Mouse (Mus musculus): Measurements from ENCODE around the gene Olfr1222. TPM values are rescaled to one million over a fixed set of nuclear protein-coding genes. Genes with fewer than 3 reads are reported as not detected.
"Not testable (repeated sequence)": the region's sequence is repeated elsewhere in the genome, so short reads cannot be mapped to it uniquely, and the experiment has no call there.

Gene Olfr1222
- polyA plus RNA-seq (2012; rRNA removed): not detected in 2 replicates

- Histone ChIP-seq H3K4me1 (replicated peaks; ENCODE audit: control insufficient read depth, insufficient read depth, low read length) (no peaks in the 10 kb centered on the region), H3K4me3 (ENCODE audit: control insufficient read depth, insufficient read depth, low read length) (no peak within 1 kb of the TSS), H3K27me3 (ENCODE audit: control insufficient read depth, insufficient read depth, low read length) (no peaks in the 10 kb centered on the region), H3K36me3 (ENCODE audit: control insufficient read depth, insufficient read depth, low read length) (no peaks in the 10 kb centered on the region), H3K27ac (ENCODE audit: control insufficient read depth, insufficient read depth, low read length) (no peak within 1 kb of the TSS)
- DNase-seq: no peak
- WGBS: 89% methylated on average over 3 of the region's 3 CpGs
- no peak for TF ChIP-seq POLR2A (IDR thresholded peaks at IDR 0.05; ENCODE audit: control insufficient read depth, extremely low read depth, insufficient read depth, low read length, poor library complexity)
- TF ChIP-seq CTCF (IDR thresholded peaks at IDR 0.05; ENCODE audit: borderline replicate concordance, control insufficient read depth, extremely low read depth, insufficient read depth, low read length, poor library complexity): no peak
Observed at GRCm38 (mm10) chr2:89132954-89133353, at the start of gene Olfr1222. Olfr1222 (minus strand) TSS chr2:89133054.

DNA sequence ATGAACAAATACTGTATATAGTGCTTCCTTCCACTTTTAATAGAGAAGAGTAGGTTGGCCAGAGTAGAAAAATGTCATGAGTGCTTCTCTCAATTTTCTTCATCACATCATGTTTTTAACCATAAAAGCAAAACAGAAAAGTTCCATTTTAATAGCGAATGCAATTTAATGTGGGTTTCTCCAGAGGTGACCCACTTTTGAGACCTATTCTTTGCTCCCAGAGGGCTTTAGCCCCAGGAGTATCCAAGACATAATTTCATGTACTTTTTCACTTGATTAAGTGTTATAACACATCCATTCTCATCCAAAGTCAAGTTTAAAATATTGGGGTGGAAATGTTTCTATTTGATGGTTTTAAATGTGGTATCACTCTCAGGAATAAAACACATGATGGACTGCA lies 41.7 kb upstream of the Olfr1222 start, which contains the start of gene Olfr1225:
Olfr1225 (minus strand) TSS at position 101 of the 400 bp plus-strand sequence.
- Histone ChIP-seq H3K36me3 (ENCODE audit: control insufficient read depth, insufficient read depth, low read length) (no peaks in the 10 kb centered on the region), H3K4me1 (replicated peaks; ENCODE audit: control insufficient read depth, insufficient read depth, low read length) (no peaks in the 10 kb centered on the region), H3K27ac (ENCODE audit: control insufficient read depth, insufficient read depth, low read length) (no peak within 1 kb of the TSS), H3K27me3 (ENCODE audit: control insufficient read depth, insufficient read depth, low read length) (no peaks in the 10 kb centered on the region), H3K4me3 (ENCODE audit: control insufficient read depth, insufficient read depth, low read length) (no peak within 1 kb of the TSS)
- DNase-seq: no peak
- 90% methylated on average over 1 of the region's 1 CpGs for WGBS
- no peak for TF ChIP-seq CTCF (IDR thresholded peaks at IDR 0.05; ENCODE audit: borderline replicate concordance, control insufficient read depth, extremely low read depth, insufficient read depth, low read length, poor library complexity)
- no peak for TF ChIP-seq POLR2A (IDR thresholded peaks at IDR 0.05; ENCODE audit: control insufficient read depth, extremely low read depth, insufficient read depth, low read length, poor library complexity)

GRCm38 (mm10) chr2:89164711-89165110 lies 31.9 kb upstream of the Olfr1222 start:
- 91% methylated on average over 4 of the region's 4 CpGs for WGBS
- DNase-seq: not testable (repeated sequence)

DNA sequence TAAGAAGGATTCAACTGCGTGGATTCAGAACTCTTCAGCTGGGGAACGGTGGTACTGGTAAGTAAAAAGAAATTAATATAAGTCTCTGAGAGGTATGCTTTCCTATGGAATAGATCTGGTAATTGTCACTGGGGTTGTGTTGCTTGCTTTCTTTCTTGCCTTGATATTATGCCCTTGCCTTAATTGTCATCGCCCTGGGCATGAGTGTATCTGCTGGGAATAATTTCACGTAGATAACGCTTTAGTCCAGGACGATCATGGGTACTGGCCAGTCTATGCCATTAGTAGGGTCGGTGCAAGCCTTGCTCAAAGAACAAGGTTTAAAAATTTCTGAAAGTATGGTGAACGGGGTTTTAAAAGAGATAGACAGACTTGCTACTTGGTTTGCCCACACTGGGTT lies 31.1 kb upstream of the Olfr1222 start, which contains the start of gene Olfr1224-ps1:
Olfr1224-ps1 (minus strand) TSS at position 101 of the 400 bp plus-strand sequence.
- WGBS: 96% methylated on average over 8 of the region's 8 CpGs
- not testable (repeated sequence) for H3K27ac ChIP-seq (ENCODE audit: control insufficient read depth, insufficient read depth, low read length); H3K4me1 ChIP-seq (replicated peaks; ENCODE audit: control insufficient read depth, insufficient read depth, low read length); DNase-seq; H3K4me3 ChIP-seq (ENCODE audit: control insufficient read depth, insufficient read depth, low read length); H3K36me3 ChIP-seq (ENCODE audit: control insufficient read depth, insufficient read depth, low read length); H3K27me3 ChIP-seq (ENCODE audit: control insufficient read depth, insufficient read depth, low read length)

More at GRCm38 (mm10) chr2:89164711-89165110, 31.9 kb upstream of the Olfr1222 start:
- H3K27me3 ChIP-seq (ENCODE audit: control insufficient read depth, insufficient read depth, low read length); H3K4me3 ChIP-seq (ENCODE audit: control insufficient read depth, insufficient read depth, low read length); H3K36me3 ChIP-seq (ENCODE audit: control insufficient read depth, insufficient read depth, low read length); H3K27ac ChIP-seq (ENCODE audit: control insufficient read depth, insufficient read depth, low read length); H3K4me1 ChIP-seq (replicated peaks; ENCODE audit: control insufficient read depth, insufficient read depth, low read length): not testable (repeated sequence)

GRCm38 (mm10) chr2:89151460-89151859 lies 18.6 kb upstream of the Olfr1222 start, which contains the start of gene Olfr1223:
Olfr1223 (minus strand) TSS chr2:89151560.
- H3K27me3 ChIP-seq (ENCODE audit: control insufficient read depth, insufficient read depth, low read length): no peaks in the 10 kb centered on the region
- no peak within 1 kb of the TSS for H3K27ac ChIP-seq (ENCODE audit: control insufficient read depth, insufficient read depth, low read length)
- no peak within 1 kb of the TSS for H3K4me3 ChIP-seq (ENCODE audit: control insufficient read depth, insufficient read depth, low read length)
- H3K36me3 ChIP-seq (ENCODE audit: control insufficient read depth, insufficient read depth, low read length): no peaks in the 10 kb centered on the region
- no peaks in the 10 kb centered on the region for H3K4me1 ChIP-seq (replicated peaks; ENCODE audit: control insufficient read depth, insufficient read depth, low read length)
- TF ChIP-seq CTCF (IDR thresholded peaks at IDR 0.05; ENCODE audit: borderline replicate concordance, control insufficient read depth, extremely low read depth, insufficient read depth, low read length, poor library complexity) (no peak), POLR2A (IDR thresholded peaks at IDR 0.05; ENCODE audit: control insufficient read depth, extremely low read depth, insufficient read depth, low read length, poor library complexity) (no peak)
- 71% methylated on average over 1 of the region's 1 CpGs for WGBS
- DNase-seq: no peak

DNA sequence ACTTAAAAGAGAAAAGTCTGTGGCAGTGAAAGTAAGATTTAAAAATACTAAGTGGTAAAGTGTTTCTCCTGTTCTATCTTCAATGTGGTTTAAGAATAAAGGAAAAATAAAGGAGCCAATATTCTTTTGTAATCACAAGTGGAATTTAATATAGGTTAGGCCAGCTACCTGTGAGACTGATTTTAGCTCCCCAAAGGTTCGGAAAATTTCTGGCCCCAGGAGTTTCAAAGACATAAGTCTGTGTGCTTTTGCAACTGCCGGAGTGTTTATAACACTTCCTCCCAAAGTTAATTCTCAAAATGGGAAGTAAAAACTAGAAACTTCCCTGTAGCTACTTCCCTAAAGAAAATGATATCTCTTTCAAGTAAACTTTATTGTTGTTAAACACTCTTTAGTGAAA lies 15.7 kb downstream of the Olfr1222 start, which contains the start of gene Olfr1221:
Olfr1221 (minus strand) TSS at position 101 of the 400 bp plus-strand sequence.
- Histone ChIP-seq H3K27ac (ENCODE audit: control insufficient read depth, insufficient read depth, low read length) (no peak within 1 kb of the TSS), H3K36me3 (ENCODE audit: control insufficient read depth, insufficient read depth, low read length) (no peaks in the 10 kb centered on the region), H3K4me1 (replicated peaks; ENCODE audit: control insufficient read depth, insufficient read depth, low read length) (no peaks in the 10 kb centered on the region), H3K27me3 (ENCODE audit: control insufficient read depth, insufficient read depth, low read length) (no peaks in the 10 kb centered on the region), H3K4me3 (ENCODE audit: control insufficient read depth, insufficient read depth, low read length) (no peak within 1 kb of the TSS)
- no peak for DNase-seq
- WGBS: 17% methylated on average over 2 of the region's 2 CpGs
- TF ChIP-seq CTCF (IDR thresholded peaks at IDR 0.05; ENCODE audit: borderline replicate concordance, control insufficient read depth, extremely low read depth, insufficient read depth, low read length, poor library complexity) (no peak), POLR2A (IDR thresholded peaks at IDR 0.05; ENCODE audit: control insufficient read depth, extremely low read depth, insufficient read depth, low read length, poor library complexity) (no peak)

DNA sequence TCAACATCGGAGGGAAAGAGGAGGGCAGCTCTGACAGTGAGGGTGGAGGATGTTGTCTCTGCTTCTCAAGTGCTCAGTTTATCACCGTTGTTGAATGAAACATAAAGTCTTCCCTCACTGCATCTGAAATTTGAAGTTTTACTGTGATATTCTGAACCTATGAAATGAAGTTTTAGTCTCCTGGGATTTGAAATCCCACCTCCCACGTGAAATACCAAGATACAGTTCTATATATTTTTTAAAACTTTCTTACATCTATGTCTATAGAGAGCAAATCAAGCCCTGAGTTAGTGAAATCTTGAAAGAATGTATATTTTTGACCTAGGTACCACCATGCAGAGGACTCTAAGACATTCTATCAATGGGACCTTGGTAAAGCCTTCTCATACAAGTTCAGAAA lies 26.1 kb downstream of the Olfr1222 start, which contains the start of gene Olfr1220:
Olfr1220 (minus strand) TSS at position 101 of the 400 bp plus-strand sequence.
- H3K27me3 ChIP-seq (ENCODE audit: control insufficient read depth, insufficient read depth, low read length): no peaks in the 10 kb centered on the region
- no peak for TF ChIP-seq CTCF (IDR thresholded peaks at IDR 0.05; ENCODE audit: borderline replicate concordance, control insufficient read depth, extremely low read depth, insufficient read depth, low read length, poor library complexity)
- TF ChIP-seq POLR2A (IDR thresholded peaks at IDR 0.05; ENCODE audit: control insufficient read depth, extremely low read depth, insufficient read depth, low read length, poor library complexity): no peak
- H3K36me3 ChIP-seq (ENCODE audit: control insufficient read depth, insufficient read depth, low read length): no peaks in the 10 kb centered on the region
- no peaks in the 10 kb centered on the region for H3K4me1 ChIP-seq (replicated peaks; ENCODE audit: control insufficient read depth, insufficient read depth, low read length)
- H3K4me3 ChIP-seq (ENCODE audit: control insufficient read depth, insufficient read depth, low read length): no peak within 1 kb of the TSS
- no peak within 1 kb of the TSS for H3K27ac ChIP-seq (ENCODE audit: control insufficient read depth, insufficient read depth, low read length)
- no peak for DNase-seq
- 77% methylated on average over 3 of the region's 3 CpGs for WGBS

Data from thymus, adult 2 months (tissue).